Mouse (Mus musculus): ENCODE results near the gene Gsx1.

DNA sequence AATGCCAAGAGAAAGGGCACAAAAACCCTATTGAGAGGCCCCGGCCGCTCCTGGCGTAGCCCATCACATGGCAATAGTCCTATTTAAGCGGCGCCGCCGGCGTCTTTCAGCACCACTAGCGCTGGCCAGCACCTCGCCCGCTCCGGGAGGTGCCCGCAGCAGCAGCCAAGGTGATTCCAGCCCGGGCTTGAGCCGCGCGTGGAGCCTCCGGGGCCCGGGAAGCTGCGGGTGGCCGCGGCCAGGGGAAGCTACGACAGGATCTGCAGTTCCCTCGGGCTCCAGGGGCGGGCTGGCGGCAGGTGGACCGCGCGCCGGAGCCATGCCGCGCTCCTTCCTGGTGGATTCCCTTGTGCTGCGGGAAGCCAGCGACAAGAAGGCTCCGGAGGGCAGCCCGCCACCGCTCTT lies at the start of gene Gsx1:
- TF ChIP-seq GABPA (IDR thresholded peaks at IDR 0.05; ENCODE audit: low read depth, low read length) = no peak
- no peak for TF ChIP-seq NELFE (IDR thresholded peaks at IDR 0.05; ENCODE audit: low read depth, low read length)
- TF ChIP-seq BHLHE40 (IDR thresholded peaks at IDR 0.05; ENCODE audit: borderline replicate concordance, low read depth, low read length) = no peak
- TF ChIP-seq CTCF (IDR thresholded peaks at IDR 0.05 in 2 of 3, conservative IDR thresholded peaks at IDR 0.05 in 1 of 3; ENCODE audit: control insufficient read depth in 1 of 3, insufficient read depth in 1 of 3, low read depth in 2 of 3, low read length in 3 of 3, poor library complexity in 1 of 3, severe bottlenecking in 1 of 3) = no peak
- no peak for TF ChIP-seq EP300 (IDR thresholded peaks at IDR 0.05; ENCODE audit: low read depth in 1 of 2, low read length in 2 of 2)
- TF ChIP-seq GATA1 (IDR thresholded peaks at IDR 0.05; ENCODE audit: low read depth, low read length) = no peak
- TF ChIP-seq POLR2A (IDR thresholded peaks at IDR 0.05; ENCODE audit: control insufficient read depth in 1 of 2, insufficient read depth in 1 of 2, low read depth in 1 of 2, low read length in 2 of 2, poor library complexity in 1 of 2) = no peak
- no peak for TF ChIP-seq USF1 (IDR thresholded peaks at IDR 0.05; ENCODE audit: low read depth, low read length)
- TF ChIP-seq UBTF (IDR thresholded peaks at IDR 0.05; ENCODE audit: borderline replicate concordance, insufficient read depth, low read depth, low read length) = no peak
- no peak for TF ChIP-seq CHD1 (IDR thresholded peaks at IDR 0.05; ENCODE audit: low read depth, low read length)
- no peak for TF ChIP-seq TCF12 (IDR thresholded peaks at IDR 0.05; ENCODE audit: low read depth, low read length)
